Mouse (Mus musculus) left cerebral cortex, adult 18-20 months (tissue): ENCODE results near the gene Kif1c. TPM values are rescaled to one million over a fixed set of nuclear protein-coding genes. Genes with fewer than 3 reads are reported as not detected.
A peak's percentile ranks its signal among the peaks of the same experiment; 100 is the strongest.
"Not testable (repeated sequence)": the region's sequence is repeated elsewhere in the genome, so short reads cannot be mapped to it uniquely, and the experiment has no call there.

ENCODE experiments used
- DNase-seq, 2 experiments: peaks; one replicate each; pipeline ENCODE4 v3.0.0; 2021 to 2022; ENCODE audit warnings: low spot score in 2 of 2, mixed read lengths in 1 of 2
- total RNA-seq, 2 experiments: library from RNA; stranded (reverse); gene quantifications; 2 replicates each; pipeline ENCODE4 v1.2.3; 2021

Gene Kif1c
- total RNA-seq, 2 experiments from 2014 or later: 54.8 to 57.7 TPM

- DNase-seq: no peak
Measured at GRCm38 (mm10) chr11:70741603-70742002, 41.3 kb downstream of the Kif1c start.

- no peak for DNase-seq
Measured at GRCm38 (mm10) chr11:70742117-70742516, 41.8 kb downstream of the Kif1c start.

GRCm38 (mm10) chr11:70742581-70743459 lies 42.5 kb downstream of the Kif1c start:
- DNase-seq: no peak

GRCm38 (mm10) chr11:70745636-70746035 lies 45.3 kb downstream of the Kif1c start:
- DNase-seq: no peak

- no peak for DNase-seq
Measured at GRCm38 (mm10) chr11:70747876-70748545, 47.7 kb downstream of the Kif1c start.

GRCm38 (mm10) chr11:70752337-70753017 lies 52.1 kb downstream of the Kif1c start:
- no peak for DNase-seq

- no peak for DNase-seq
Measured at GRCm38 (mm10) chr11:70753146-70753545, 52.8 kb downstream of the Kif1c start.

- no peak for DNase-seq
Measured at GRCm38 (mm10) chr11:70754476-70754875, 54.1 kb downstream of the Kif1c start.

- DNase-seq: no peak
Measured at GRCm38 (mm10) chr11:70754958-70755357, 54.6 kb downstream of the Kif1c start.

GRCm38 (mm10) chr11:70755645-70756044 lies 55.3 kb downstream of the Kif1c start:
- peak; percentile 83 to 89 for DNase-seq

- not testable (repeated sequence) for DNase-seq
Measured at GRCm38 (mm10) chr11:70760446-70760845, 60.1 kb downstream of the Kif1c start.

GRCm38 (mm10) chr11:70762641-70763040 lies 62.3 kb downstream of the Kif1c start:
- no peak for DNase-seq

GRCm38 (mm10) chr11:70763582-70763935 lies 63.2 kb downstream of the Kif1c start:
- no peak for DNase-seq

GRCm38 (mm10) chr11:70763936-70764808 lies 63.8 kb downstream of the Kif1c start, which contains the start of gene Zfp3:
TSS of gene Zfp3 (plus strand) at chr11:70764209.
- peak; percentile 77 to 89 for DNase-seq

- no peak for DNase-seq
Measured at GRCm38 (mm10) chr11:70765776-70766445, 65.6 kb downstream of the Kif1c start.

GRCm38 (mm10) chr11:70770804-70771203 lies 70.5 kb downstream of the Kif1c start:
- DNase-seq: no peak

- DNase-seq: peak; percentile 70 to 71
Measured at GRCm38 (mm10) chr11:70776830-70777571, 76.7 kb downstream of the Kif1c start.

GRCm38 (mm10) chr11:70777634-70778033 lies 77.3 kb downstream of the Kif1c start:
- DNase-seq: no peak

- DNase-seq: not testable (repeated sequence)
Measured at GRCm38 (mm10) chr11:70778058-70778457, 77.7 kb downstream of the Kif1c start.
